Mouse (Mus musculus) heart, adult 9 months (tissue): ENCODE measurements at regions not wholly inside any gene's neighbourhood (a gene's known extent, or its start where the extent isn't known, plus 50 kb on each side); places are given as distances from the start of the nearest gene placed in this dataset.

ENCODE experiments used
- DNase-seq, 2 experiments: peaks; one replicate each; pipeline ENCODE4 v3.0.0; 2022; ENCODE audit warnings: low spot score in 2 of 2

- no peak for DNase-seq
Measured at GRCm38 (mm10) chr6:143536525-143537293, 369.7 kb downstream of the Etnk1 start.

- no peak for DNase-seq
Measured at GRCm38 (mm10) chr6:143547406-143547903, 380.4 kb downstream of the Etnk1 start.

- DNase-seq = no peak
Measured at GRCm38 (mm10) chr6:143554946-143555345, 387.9 kb downstream of the Etnk1 start.

GRCm38 (mm10) chr6:143558046-143558884 lies 391.2 kb downstream of the Etnk1 start:
- no peak for DNase-seq

GRCm38 (mm10) chr6:143559316-143559715 lies 392.3 kb downstream of the Etnk1 start:
- no peak for DNase-seq

GRCm38 (mm10) chr6:143561316-143562088 lies 394.5 kb downstream of the Etnk1 start:
- DNase-seq = no peak

GRCm38 (mm10) chr6:143571356-143572115 lies 404.5 kb downstream of the Etnk1 start:
- DNase-seq = no peak

GRCm38 (mm10) chr6:143579223-143579622 lies 412.2 kb downstream of the Etnk1 start:
- DNase-seq = no peak

- no peak for DNase-seq
Measured at GRCm38 (mm10) chr6:143589666-143590065, 422.6 kb downstream of the Etnk1 start.

GRCm38 (mm10) chr6:143590231-143590630 lies 423.2 kb downstream of the Etnk1 start:
- no peak for DNase-seq

GRCm38 (mm10) chr6:143592490-143592889 lies 425.5 kb downstream of the Etnk1 start:
- DNase-seq = no peak

GRCm38 (mm10) chr6:143595486-143595885 lies 428.5 kb downstream of the Etnk1 start:
- DNase-seq = no peak

GRCm38 (mm10) chr6:143597414-143597813 lies 430.4 kb downstream of the Etnk1 start:
- no peak for DNase-seq

- no peak for DNase-seq
Measured at GRCm38 (mm10) chr6:143598916-143599315, 431.9 kb downstream of the Etnk1 start.

GRCm38 (mm10) chr6:143609100-143609499 lies 442.1 kb downstream of the Etnk1 start:
- peak; percentile 5 to 10 for DNase-seq

GRCm38 (mm10) chr6:143612966-143613365 lies 445.9 kb downstream of the Etnk1 start:
- no peak for DNase-seq

- no peak for DNase-seq
Measured at GRCm38 (mm10) chr6:143614431-143614987, 447.5 kb downstream of the Etnk1 start.

GRCm38 (mm10) chr6:143615361-143615760 lies 448.3 kb downstream of the Etnk1 start:
- DNase-seq = no peak

- no peak for DNase-seq
Measured at GRCm38 (mm10) chr6:143616386-143616785, 449.4 kb downstream of the Etnk1 start.

- no peak for DNase-seq
Measured at GRCm38 (mm10) chr6:143618558-143618957, 451.5 kb downstream of the Etnk1 start.

- no peak for DNase-seq
Measured at GRCm38 (mm10) chr6:143620583-143620982, 453.6 kb downstream of the Etnk1 start.
